Mouse (Mus musculus) layer of hippocampus, postnatal 25 days (tissue): ENCODE measurements around the gene Apon. TPM values are rescaled to one million over a fixed set of nuclear protein-coding genes. Genes with fewer than 3 reads are reported as not detected.
A peak's percentile ranks its signal among the peaks of the same experiment; 100 is the strongest.
"Not testable (repeated sequence)": the region's sequence is repeated elsewhere in the genome, so short reads cannot be mapped to it uniquely, and the experiment has no call there.

Experiments used
- DNase-seq, 2 experiments: peaks; one replicate each; pipeline ENCODE4 v3.0.0; 2022; ENCODE audit warnings: mixed read lengths in 2 of 2, low spot score in 1 of 2; ENCODE audit errors: extremely low spot score in 1 of 2
- total RNA-seq, 2 experiments: library from RNA; stranded (reverse); gene quantifications; 2 replicates each; pipeline ENCODE4 v1.2.3; 2021

The Apon gene
- total RNA-seq, 2 experiments from 2014 or later: not detected

GRCm38 (mm10) chr10:128270287-128270841 lies 16.5 kb downstream of the Apon start, which contains the start of gene Stat2:
Gene Stat2, plus strand, starts transcription at chr10:128270559.
- DNase-seq: peak; percentile 85 to 89

- DNase-seq: no peak
These were observed 17.0 kb downstream of the Apon start for GRCm38 (mm10) chr10:128270866-128271265.

GRCm38 (mm10) chr10:128271883-128272282 lies 18.0 kb downstream of the Apon start:
- DNase-seq: no peak

- DNase-seq: not testable (repeated sequence)
These were observed 19.0 kb downstream of the Apon start for GRCm38 (mm10) chr10:128272819-128273439.

- DNase-seq: not testable (repeated sequence)
These were observed 21.5 kb downstream of the Apon start for GRCm38 (mm10) chr10:128275374-128275773.

GRCm38 (mm10) chr10:128278158-128278557 lies 24.3 kb downstream of the Apon start:
- no peak for DNase-seq

- no peak for DNase-seq
These were observed 27.0 kb downstream of the Apon start for GRCm38 (mm10) chr10:128280943-128281342.

- no peak for DNase-seq
These were observed 27.8 kb downstream of the Apon start for GRCm38 (mm10) chr10:128281682-128282081.

GRCm38 (mm10) chr10:128282886-128283450 lies 29.1 kb downstream of the Apon start:
- no peak for DNase-seq

- peak; percentile 57 to 79 for DNase-seq
These were observed 30.0 kb downstream of the Apon start for GRCm38 (mm10) chr10:128283604-128284579.

GRCm38 (mm10) chr10:128290594-128290993 lies 36.7 kb downstream of the Apon start:
- DNase-seq: not testable (repeated sequence)

GRCm38 (mm10) chr10:128296370-128297090 lies 42.6 kb downstream of the Apon start:
- no peak for DNase-seq

GRCm38 (mm10) chr10:128297221-128297620 lies 43.3 kb downstream of the Apon start:
- DNase-seq: no peak

- DNase-seq: no peak
These were observed 43.7 kb downstream of the Apon start for GRCm38 (mm10) chr10:128297622-128298021.

- DNase-seq: no peak
These were observed 44.3 kb downstream of the Apon start for GRCm38 (mm10) chr10:128298243-128298642.

- DNase-seq: no peak
These were observed 44.8 kb downstream of the Apon start, which contains the start of gene Il23a for GRCm38 (mm10) chr10:128298702-128299171. Gene Il23a, minus strand, starts transcription at chr10:128298752.

- DNase-seq: no peak
These were observed 48.5 kb downstream of the Apon start for GRCm38 (mm10) chr10:128302357-128302756.

- DNase-seq: no peak
These were observed 48.9 kb downstream of the Apon start for GRCm38 (mm10) chr10:128302785-128303125.

GRCm38 (mm10) chr10:128303126-128304021 lies 49.5 kb downstream of the Apon start, which contains the start of gene Pan2:
Gene Pan2, plus strand, starts transcription at chr10:128303335.
- peak; percentile 99 to 100 for DNase-seq
